Mouse (Mus musculus) T-helper 17 cell (primary cell): Measurements from ENCODE around the gene Knop1.

Source experiments
- in situ Hi-C, 2 experiments: fragments of 300-600 bp; cut with MboI, MseI; formaldehyde crosslinking; loops; 1 replicate in 1 of 2; 2 replicates in 1 of 2; pipeline ENCODE4 v1.15.1; 2025; ENCODE audit warnings: high pct_unique_total_duplicates in 2 of 2

The Knop1 gene

GRCm38 (mm10) chr7:118849543-118850250 lies 6.4 kb downstream of the Knop1 start:
- in situ Hi-C loops = loop anchor here (5.0 to 10.0 kb wide), 3 partner anchors 135 to 315 kb away; partner anchors contain the start of genes Ccp110 (in 1 of the 2) and Coq7 (in 1 of the 2)

- in situ Hi-C loops = no loop called here
These were observed 7.3 kb downstream of the Knop1 start for GRCm38 (mm10) chr7:118848796-118849195.

GRCm38 (mm10) chr7:118846329-118846728 lies 9.7 kb downstream of the Knop1 start:
- in situ Hi-C loops = no loop called here

GRCm38 (mm10) chr7:118845141-118845540 lies 10.9 kb downstream of the Knop1 start:
- in situ Hi-C loops = no loop called here

GRCm38 (mm10) chr7:118842938-118843337 lies 13.1 kb downstream of the Knop1 start:
- in situ Hi-C loops = no loop called here

- in situ Hi-C loops = no loop called here
These were observed 14.3 kb downstream of the Knop1 start for GRCm38 (mm10) chr7:118841796-118842195.

GRCm38 (mm10) chr7:118841030-118841745 lies 14.9 kb downstream of the Knop1 start:
- in situ Hi-C loops = no loop called here

GRCm38 (mm10) chr7:118837901-118838300 lies 18.2 kb downstream of the Knop1 start:
- in situ Hi-C loops = no loop called here

- in situ Hi-C loops = no loop called here
These were observed 28.1 kb downstream of the Knop1 start for GRCm38 (mm10) chr7:118827975-118828416.

GRCm38 (mm10) chr7:118824451-118824850 lies 31.6 kb downstream of the Knop1 start:
- in situ Hi-C loops = no loop called here

GRCm38 (mm10) chr7:118821887-118822556 lies 34.0 kb downstream of the Knop1 start:
- in situ Hi-C loops = no loop called here

- in situ Hi-C loops = no loop called here
These were observed 34.7 kb downstream of the Knop1 start for GRCm38 (mm10) chr7:118821356-118821755.

- in situ Hi-C loops = no loop called here
These were observed 36.4 kb downstream of the Knop1 start for GRCm38 (mm10) chr7:118819666-118820065.

- in situ Hi-C loops = no loop called here
These were observed 38.3 kb downstream of the Knop1 start for GRCm38 (mm10) chr7:118817741-118818140.

- in situ Hi-C loops = no loop called here
These were observed 39.8 kb downstream of the Knop1 start for GRCm38 (mm10) chr7:118816275-118816674.

GRCm38 (mm10) chr7:118813592-118813991 lies 42.5 kb downstream of the Knop1 start:
- in situ Hi-C loops = no loop called here

GRCm38 (mm10) chr7:118811407-118812106 lies 44.5 kb downstream of the Knop1 start:
- in situ Hi-C loops = no loop called here

GRCm38 (mm10) chr7:118807899-118808298 lies 48.2 kb downstream of the Knop1 start:
- in situ Hi-C loops = no loop called here

GRCm38 (mm10) chr7:118806631-118807411 lies 49.2 kb downstream of the Knop1 start:
- in situ Hi-C loops = no loop called here

- in situ Hi-C loops = no loop called here
These were observed 52.6 kb downstream of the Knop1 start for GRCm38 (mm10) chr7:118803425-118803824.

- in situ Hi-C loops = no loop called here
These were observed 54.3 kb downstream of the Knop1 start for GRCm38 (mm10) chr7:118801791-118802190.
